Mouse (Mus musculus) testis, adult 2 months (tissue): ENCODE measurements around the gene Myo1b.

Source experiments
- CTCF ChIP-seq: fragments of 200-500 bp; IDR thresholded peaks from 2 replicates; pipeline ENCODE4 v1.5.1; 2012; ENCODE audit warnings: low read depth, mild to moderate bottlenecking, inconsistent platforms, low read length, moderate library complexity; ENCODE audit not compliant: control insufficient read depth, insufficient read depth, insufficient replicate concordance
- POLR2A ChIP-seq: fragments of 200-500 bp; IDR thresholded peaks from 2 replicates; pipeline ENCODE4 v1.6.1; 2012; ENCODE audit warnings: low read depth, mild to moderate bottlenecking, inconsistent platforms, low read length, moderate library complexity; ENCODE audit not compliant: control insufficient read depth

- no peak for TF ChIP-seq CTCF
- TF ChIP-seq POLR2A, result no peak
Measured at GRCm38 (mm10) chr1:51740626-51741231, 175.1 kb downstream of the Myo1b start.
